Mouse (Mus musculus): Measurements from ENCODE around the gene Gm16429. TPM values are rescaled to one million over a fixed set of nuclear protein-coding genes. Genes with fewer than 3 reads are reported as not detected.
"Not testable (repeated sequence)": the region's sequence is repeated elsewhere in the genome, so short reads cannot be mapped to it uniquely, and the experiment has no call there.

The Gm16429 gene
- total RNA-seq (2012; rRNA removed), result not detected in 2 replicates
- not detected for polyA plus RNA-seq (2012; ENCODE audit: insufficient read depth in 1 of 2, insufficient read length in 2 of 2, low read depth in 1 of 2, low replicate concordance in 2 of 2, missing spikeins in 1 of 2)

- not testable (repeated sequence) for DNase-seq (ENCODE audit: low read depth, low spot score); H3K9ac ChIP-seq (ENCODE audit: control insufficient read depth, low read depth, low read length, poor library complexity, severe bottlenecking); H3K4me1 ChIP-seq (ENCODE audit: control insufficient read depth in 1 of 2, insufficient read depth in 2 of 2, low read length in 2 of 2); H3K27ac ChIP-seq (ENCODE audit: control insufficient read depth, low read depth, low read length); H3K36me3 ChIP-seq (ENCODE audit: control insufficient read depth in 1 of 2, insufficient read depth in 2 of 2, low read length in 2 of 2); H3K9me3 ChIP-seq (replicated peaks; ENCODE audit: insufficient read depth, low read length); H3K27me3 ChIP-seq (ENCODE audit: control insufficient read depth in 1 of 2, insufficient read depth in 2 of 2, low read length in 2 of 2); H3K79me2 ChIP-seq (ENCODE audit: control insufficient read depth, insufficient read depth, low read length, poor library complexity); H3K4me3 ChIP-seq (ENCODE audit: control insufficient read depth in 1 of 2, insufficient read depth in 1 of 2, low read depth in 2 of 2, low read length in 2 of 2)
These were observed at the start of gene Gm16429 for GRCm38 (mm10) chr5:93928952-93929351. Gene Gm16429 (minus strand): TSS chr5:93929052.

Other genes starting within 250 kb of the Gm16429 start
- 0.13 TPM in 1 of 2 replicates, not detected in the other for gene Gm7792, start 85.3 kb downstream of the Gm16429 start, total RNA-seq (2012; rRNA removed)
- not detected for gene Gm7792, start 85.3 kb downstream of the Gm16429 start, polyA plus RNA-seq (2012; ENCODE audit: insufficient read depth in 1 of 2, insufficient read length in 2 of 2, low read depth in 1 of 2, low replicate concordance in 2 of 2, missing spikeins in 1 of 2)
- gene BC061212, start 141.5 kb upstream of the Gm16429 start, total RNA-seq (2012; rRNA removed), result not detected in 2 replicates
- gene BC061212, start 141.5 kb upstream of the Gm16429 start, polyA plus RNA-seq (2012; ENCODE audit: insufficient read depth in 1 of 2, insufficient read length in 2 of 2, low read depth in 1 of 2, low replicate concordance in 2 of 2, missing spikeins in 1 of 2), result not detected
- gene Gm6351, start 147.3 kb upstream of the Gm16429 start, total RNA-seq (2012; rRNA removed), result not detected in 2 replicates
- gene Gm6351, start 147.3 kb upstream of the Gm16429 start, polyA plus RNA-seq (2012; ENCODE audit: insufficient read depth in 1 of 2, insufficient read length in 2 of 2, low read depth in 1 of 2, low replicate concordance in 2 of 2, missing spikeins in 1 of 2), result not detected